Mouse (Mus musculus) myocyte (in vitro differentiated cells): Measurements from ENCODE around the gene Tmem167b.

ENCODE experiments used
- CEBPB ChIP-seq: IDR thresholded peaks from 2 replicates; pipeline ENCODE4 v1.6.1; 2011; ENCODE audit warnings: mild to moderate bottlenecking, moderate library complexity; ENCODE audit not compliant: poor library complexity, insufficient read depth, severe bottlenecking
- E2F4 ChIP-seq: IDR thresholded peaks from one replicate; pipeline ENCODE4 v1.6.1; 2011; ENCODE audit warnings: mild to moderate bottlenecking, control low read depth, moderate library complexity; ENCODE audit not compliant: insufficient read depth
- MAX ChIP-seq: IDR thresholded peaks from one replicate; pipeline ENCODE4 v1.6.1; 2011; ENCODE audit warnings: low read depth, mild to moderate bottlenecking, control low read depth
- MYOD1 ChIP-seq, 3 experiments: IDR thresholded peaks; one replicate each; pipeline ENCODE4 v1.6.1; 2011; ENCODE audit warnings: control low read depth in 2 of 3, low read depth in 2 of 3, mild to moderate bottlenecking in 2 of 3, moderate library complexity in 1 of 3; ENCODE audit not compliant: insufficient read length in 2 of 3, control insufficient read depth in 1 of 3
- MYOG ChIP-seq, 3 experiments: IDR thresholded peaks; one replicate each; pipeline ENCODE4 v1.6.1; 2011; ENCODE audit warnings: control low read depth in 2 of 3, low read depth in 2 of 3, mild to moderate bottlenecking in 2 of 3; ENCODE audit not compliant: insufficient read length in 2 of 3, control insufficient read depth in 1 of 3, insufficient read depth in 1 of 3
- POLR2A ChIP-seq: IDR thresholded peaks from one replicate; pipeline ENCODE4 v1.6.1; 2011; ENCODE audit warnings: low read depth, mild to moderate bottlenecking, control low read depth, moderate library complexity; ENCODE audit not compliant: insufficient read length
- POLR2AphosphoS2 ChIP-seq: IDR thresholded peaks from one replicate; pipeline ENCODE4 v1.6.1; 2011; ENCODE audit warnings: low read depth, control low read depth; ENCODE audit not compliant: insufficient read length
- REST ChIP-seq: IDR thresholded peaks from one replicate; pipeline ENCODE4 v1.6.1; 2011; ENCODE audit warnings: mild to moderate bottlenecking, control low read depth, moderate library complexity; ENCODE audit not compliant: insufficient read depth, insufficient read length
- SRF ChIP-seq: IDR thresholded peaks from one replicate; pipeline ENCODE4 v1.6.1; 2011; ENCODE audit warnings: low read depth; ENCODE audit not compliant: control insufficient read depth, insufficient read length
- TCF12 ChIP-seq: IDR thresholded peaks from one replicate; pipeline ENCODE4 v1.6.1; 2011; ENCODE audit warnings: mild to moderate bottlenecking, control low read depth; ENCODE audit not compliant: poor library complexity, insufficient read depth, severe bottlenecking
- TCF3 ChIP-seq: IDR thresholded peaks from one replicate; pipeline ENCODE4 v1.6.1; 2011; ENCODE audit warnings: low read depth, control low read depth; ENCODE audit not compliant: insufficient read length
- USF1 ChIP-seq: IDR thresholded peaks from one replicate; pipeline ENCODE4 v1.6.1; 2011; ENCODE audit warnings: low read depth, mild to moderate bottlenecking, control low read depth, moderate library complexity

GRCm38 (mm10) chr3:108572309-108573010 lies 10.2 kb upstream of the Tmem167b start:
- TF ChIP-seq POLR2A (no peak), USF1 (no peak), MYOG (IDR thresholded peaks at IDR 0.05; ENCODE audit: control insufficient read depth in 1 of 3, insufficient read depth in 1 of 3, insufficient read length in 2 of 3, low read depth in 2 of 3) (no peak), E2F4 (no peak), MYOD1 (IDR thresholded peaks at IDR 0.05; ENCODE audit: control insufficient read depth in 1 of 3, insufficient read length in 2 of 3, low read depth in 2 of 3) (no peak), CEBPB (no peak), MAX (no peak), POLR2AphosphoS2 (no peak), REST (no peak), TCF12 (no peak), TCF3 (no peak), SRF (no peak)
